17 mouse cellular contexts compared by ENCODE assay signal in the genomic region with DNA sequence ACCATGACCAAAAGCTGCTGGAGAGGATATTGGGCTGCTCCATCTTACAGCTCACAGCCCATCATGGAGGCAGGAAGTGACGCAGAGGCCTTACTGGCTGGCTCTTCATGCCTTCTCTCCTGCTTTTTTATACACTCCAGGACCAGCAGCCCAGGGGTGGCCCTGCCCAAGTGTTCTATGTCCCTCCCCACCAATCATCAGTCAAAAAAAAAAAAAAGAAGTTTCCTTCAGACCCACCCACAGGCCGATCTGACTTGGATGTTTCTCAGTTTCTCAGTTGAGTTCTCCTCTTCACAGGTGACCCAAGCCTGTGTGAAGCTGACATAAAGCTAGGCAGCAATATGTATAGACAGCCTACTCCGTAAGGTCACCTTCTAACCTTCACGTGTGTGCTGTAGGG. TPM values are rescaled to one million over a fixed set of nuclear protein-coding genes. Genes with fewer than 3 reads are reported as not detected.
"Had no signal": no experiment of that assay in that cellular context is flagged by ENCODE, and none has a peak within 500 bp of the region (broad histone marks: within the 10 kb centered on the region; RNA-seq: fewer than 3 reads in every experiment).

No protein-coding gene starts in this region.

- H3K4me3 ChIP-seq: neural tube, embryonic 12.5 days; neural tube, embryonic 13.5 days; neural tube, embryonic 15.5 days; stomach, embryonic 15.5 days had no signal

- H3K27me3 ChIP-seq: neural tube, embryonic 12.5 days; neural tube, embryonic 13.5 days; neural tube, embryonic 15.5 days; stomach, embryonic 15.5 days had no signal

- H3K27ac ChIP-seq: neural tube, embryonic 12.5 days; neural tube, embryonic 13.5 days; neural tube, embryonic 15.5 days; stomach, embryonic 15.5 days; stomach, postnatal 0 days had no signal

- H3K4me2 ChIP-seq: neural tube, embryonic 12.5 days; neural tube, embryonic 13.5 days; neural tube, embryonic 15.5 days; stomach, embryonic 15.5 days had no signal

- H3K36me3 ChIP-seq: neural tube, embryonic 12.5 days; neural tube, embryonic 13.5 days; neural tube, embryonic 15.5 days; stomach, embryonic 15.5 days had no signal

- H3K4me1 ChIP-seq: neural tube, embryonic 12.5 days; neural tube, embryonic 15.5 days; stomach, embryonic 15.5 days had no signal

- DNase-seq: retina, postnatal 1 day; right cerebral cortex, adult 18-20 months; right cerebral cortex, postnatal 14 days; right cerebral cortex, postnatal 25 days; right cerebral cortex, postnatal 4 days; spleen, adult 18-20 months; thymus, adult 18-20 months; thymus, adult 2 months; thymus, postnatal 14 days; thymus, postnatal 36 days; thymus, postnatal 4 days had no signal

- H3K9ac ChIP-seq: neural tube, embryonic 12.5 days; neural tube, embryonic 13.5 days; neural tube, embryonic 15.5 days; stomach, embryonic 15.5 days had no signal

- H3K9me3 ChIP-seq: neural tube, embryonic 12.5 days; neural tube, embryonic 13.5 days; neural tube, embryonic 15.5 days; stomach, embryonic 15.5 days had no signal

RNA-seq across cellular contexts. Expression of gene Tcerg1l, which starts 19.0 kb away (rescaled TPM):
- total RNA-seq: neutrophil, adult 5-6 weeks had no signal
